Mouse (Mus musculus) forebrain, embryonic 14.5 days (tissue): ENCODE data around the gene Tgfb2. TPM values are rescaled to one million over a fixed set of nuclear protein-coding genes. Genes with fewer than 3 reads are reported as not detected.

Source experiments
- polyA plus RNA-seq: library from polyadenylated mRNA; unstranded; fragments of >200 nt; fragmentation: Nextera tagmentation; extraction: Ambion mirVana; gene quantifications from 2 replicates; pipeline ENCODE4 v1.2.1, GENCODE M21; 2014

Gene Tgfb2
- polyA plus RNA-seq, 1 experiment from 2014 or later = 12.4 TPM

Other genes starting within 250 kb of the Tgfb2 start
- gene Rrp15, start 43.4 kb upstream of the Tgfb2 start, polyA plus RNA-seq = 35.6 and 40.4 TPM in 2 replicates